Mouse (Mus musculus) hindbrain, embryonic 11.5 days (tissue): ENCODE measurements around the gene Ptma. TPM values are rescaled to one million over a fixed set of nuclear protein-coding genes. Genes with fewer than 3 reads are reported as not detected.

Source experiments
- ATAC-seq: fragments of 200-750 bp; cut with Nextera tagmentation; 2 replicates; pipeline ENCODE4 v1.8.0; 2017; ENCODE audit warnings: mild to moderate bottlenecking, moderate TSS enrichment, moderate library complexity; ENCODE audit not compliant: low FRiP score
- DNase-seq: peaks from one replicate; pipeline ENCODE4 v3.0.0-alpha.2; 2015; ENCODE audit warnings: low spot score
- H3K27ac ChIP-seq: fragments of 300-500 bp; sonication (generic); 2 replicates; pipeline ENCODE4 v1.5.1; 2014; ENCODE audit warnings: mild to moderate bottlenecking, low read depth, low read length
- H3K27me3 ChIP-seq: fragments of 300-500 bp; sonication (generic); 2 replicates; pipeline ENCODE4 v1.6.1; 2014; ENCODE audit warnings: mild to moderate bottlenecking, low read length, moderate library complexity, mixed read lengths; ENCODE audit not compliant: control insufficient read depth, insufficient read depth
- H3K36me3 ChIP-seq: fragments of 300-500 bp; sonication (generic); 2 replicates; pipeline ENCODE4 v1.6.1; 2014; ENCODE audit warnings: mild to moderate bottlenecking, low read length, moderate library complexity, mixed read lengths; ENCODE audit not compliant: control insufficient read depth, insufficient read depth
- H3K4me1 ChIP-seq: fragments of 300-500 bp; sonication (generic); replicated peaks from 2 replicates; pipeline ENCODE4 v1.6.1; 2014; ENCODE audit warnings: low read length, mixed read lengths; ENCODE audit not compliant: control insufficient read depth, insufficient read depth
- H3K4me2 ChIP-seq: fragments of 300-500 bp; sonication (generic); replicated peaks from 2 replicates; pipeline ENCODE4 v1.6.1; 2014; ENCODE audit warnings: mild to moderate bottlenecking, low read depth, low read length
- H3K4me3 ChIP-seq: fragments of 300-500 bp; sonication (generic); 2 replicates; pipeline ENCODE4 v1.5.1; 2014; ENCODE audit warnings: low read depth, low read length
- H3K9ac ChIP-seq: fragments of 300-500 bp; sonication (generic); 2 replicates; pipeline ENCODE4 v1.6.1; 2014; ENCODE audit warnings: low read depth, low read length
- H3K9me3 ChIP-seq: fragments of 300-500 bp; sonication (generic); 2 replicates; pipeline ENCODE4 v1.6.1; 2016; ENCODE audit warnings: low read length; ENCODE audit not compliant: control insufficient read depth
- WGBS: fragments of 180-500 bp; shearing (Covaris S2); extraction: QIAGEN DNeasy Blood & Tissue Kit; methylation state at CpG from one replicate; pipeline ENCODE4 v1.1.7; 2014; 5-methylcytosine and 5-hydroxymethylcytosine counted together
- polyA plus RNA-seq: library from polyadenylated mRNA; unstranded; fragments of >200 nt; fragmentation: Nextera tagmentation; extraction: Ambion mirVana; gene quantifications from 2 replicates; pipeline ENCODE4 v1.2.1, GENCODE M21; 2014

Ptma gene
- 3,351 and 3,402 TPM in 2 replicates for polyA plus RNA-seq

- Histone ChIP-seq H3K36me3 (peaks cover 12% of the 10 kb centered on the region), H3K9ac (peak within 1 kb of the TSS; percentile 100), H3K4me3 (peak within 1 kb of the TSS; percentile 100), H3K27ac (peak within 1 kb of the TSS; percentile 100), H3K9me3 (no peaks in the 10 kb centered on the region), H3K27me3 (no peaks in the 10 kb centered on the region), H3K4me2 (peak within 1 kb of the TSS; percentile 96), H3K4me1 (peaks cover 9% of the 10 kb centered on the region)
- ATAC-seq = peak; percentile 94
- DNase-seq = peak; percentile 100
- under 1% methylated on average over 44 of the region's 63 CpGs for WGBS
Measured at GRCm38 (mm10) chr1:86526116-86526788, at the start of gene Ptma. Ptma (plus strand) TSS chr1:86526726.

- Histone ChIP-seq H3K4me2 (no peak overlapping the region), H3K9ac (no peak overlapping the region), H3K36me3 (no peaks in the 10 kb centered on the region), H3K27ac (no peak overlapping the region), H3K4me3 (no peak overlapping the region), H3K9me3 (no peaks in the 10 kb centered on the region), H3K27me3 (no peaks in the 10 kb centered on the region), H3K4me1 (no peaks in the 10 kb centered on the region; the same call in 1 of the 2 replicates)
- DNase-seq (no peak), ATAC-seq (no peak)
- WGBS = 88% methylated on average over 5 of the region's 5 CpGs
Measured at GRCm38 (mm10) chr1:86477738-86478285, 48.7 kb upstream of the Ptma start.

GRCm38 (mm10) chr1:86479099-86479825 is 47.3 kb upstream of the Ptma start:
- no peak for ATAC-seq
- Histone ChIP-seq H3K4me2 (no peak overlapping the region), H3K4me1 (no peaks in the 10 kb centered on the region; the same call in 1 of the 2 replicates), H3K27me3 (no peaks in the 10 kb centered on the region), H3K27ac (no peak overlapping the region), H3K9me3 (no peaks in the 10 kb centered on the region), H3K9ac (no peak overlapping the region), H3K36me3 (no peaks in the 10 kb centered on the region), H3K4me3 (no peak overlapping the region)
- DNase-seq = no peak
- WGBS = 91% methylated on average over 8 of the region's 8 CpGs

DNA sequence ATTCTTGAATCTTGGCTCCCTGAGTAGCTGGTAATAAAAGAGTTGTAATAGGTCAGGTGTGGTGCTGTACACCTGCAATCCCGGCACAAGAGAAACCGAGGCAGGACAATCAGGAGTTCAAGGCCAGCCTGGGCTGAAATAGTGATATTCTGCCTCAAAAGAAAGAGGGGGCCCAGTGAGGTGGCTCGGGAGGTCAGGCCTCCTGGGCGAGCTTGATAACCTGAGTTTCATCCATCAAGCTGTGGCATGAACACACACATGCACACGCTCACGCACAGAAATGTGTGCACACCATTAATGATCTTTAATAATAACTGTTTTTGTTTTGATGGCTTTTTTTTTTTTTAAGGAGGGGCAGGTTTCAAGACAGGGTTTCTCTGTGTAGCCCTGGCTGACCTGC is 46.2 kb upstream of the Ptma start:
- no peak overlapping the region for H3K27ac ChIP-seq
- H3K9ac ChIP-seq = no peak overlapping the region
- no peaks in the 10 kb centered on the region for H3K27me3 ChIP-seq
- 87% methylated on average over 6 of the region's 6 CpGs for WGBS
- no peaks in the 10 kb centered on the region for H3K36me3 ChIP-seq
- ATAC-seq (no peak), DNase-seq (no peak)
- H3K4me2 ChIP-seq = no peak overlapping the region
- H3K4me1 ChIP-seq = no peaks in the 10 kb centered on the region; the same call in 1 of the 2 replicates
- H3K4me3 ChIP-seq = no peak overlapping the region
- no peaks in the 10 kb centered on the region for H3K9me3 ChIP-seq

- Histone ChIP-seq H3K4me1 (no peaks in the 10 kb centered on the region; the same call in 1 of the 2 replicates), H3K4me3 (no peak overlapping the region), H3K4me2 (no peak overlapping the region), H3K36me3 (no peaks in the 10 kb centered on the region), H3K27me3 (no peaks in the 10 kb centered on the region), H3K27ac (no peak overlapping the region), H3K9ac (no peak overlapping the region), H3K9me3 (no peaks in the 10 kb centered on the region)
- WGBS = 86% methylated on average over 8 of the region's 8 CpGs
- ATAC-seq (no peak), DNase-seq (no peak)
Measured at GRCm38 (mm10) chr1:86480735-86481447, 45.6 kb upstream of the Ptma start.

- Histone ChIP-seq H3K9ac (no peak overlapping the region), H3K4me2 (no peak overlapping the region), H3K9me3 (no peaks in the 10 kb centered on the region), H3K4me3 (no peak overlapping the region), H3K4me1 (no peaks in the 10 kb centered on the region; the same call in 1 of the 2 replicates), H3K27ac (no peak overlapping the region), H3K27me3 (no peaks in the 10 kb centered on the region), H3K36me3 (no peaks in the 10 kb centered on the region)
- no peak for ATAC-seq
- no peak for DNase-seq
- 79% methylated on average over 7 of the region's 7 CpGs for WGBS
Measured at GRCm38 (mm10) chr1:86481468-86481867, 45.1 kb upstream of the Ptma start.

GRCm38 (mm10) chr1:86482288-86482687 is 44.2 kb upstream of the Ptma start:
- no peaks in the 10 kb centered on the region for H3K36me3 ChIP-seq
- ATAC-seq (no peak), DNase-seq (no peak)
- WGBS = 90% methylated on average over 11 of the region's 11 CpGs
- H3K9me3 ChIP-seq = no peaks in the 10 kb centered on the region
- H3K4me2 ChIP-seq = no peak overlapping the region
- H3K4me1 ChIP-seq = no peaks in the 10 kb centered on the region; the same call in 1 of the 2 replicates
- H3K27me3 ChIP-seq = no peaks in the 10 kb centered on the region
- H3K27ac ChIP-seq = no peak overlapping the region
- H3K4me3 ChIP-seq = no peak overlapping the region
- no peak overlapping the region; the same call in 1 of the 2 replicates for H3K9ac ChIP-seq

DNA sequence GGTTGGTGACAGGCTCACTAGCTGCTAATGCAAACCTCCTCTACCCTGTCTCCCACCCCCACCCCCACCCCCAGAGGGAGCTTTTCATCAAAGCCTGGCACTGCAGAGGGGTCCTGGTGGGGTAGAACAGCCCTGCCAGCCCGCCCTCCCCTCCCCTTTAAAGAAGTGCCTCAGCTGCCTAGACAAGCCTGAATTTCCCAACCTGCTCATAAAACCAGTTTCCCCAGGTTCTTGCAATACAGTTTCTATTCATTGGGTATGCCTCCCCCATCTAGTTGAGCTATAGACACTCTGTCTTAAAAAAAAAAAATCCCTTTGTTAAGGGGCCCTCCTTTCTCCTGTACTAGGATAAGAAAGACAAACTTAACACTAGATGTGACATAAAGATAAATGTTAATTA is 43.8 kb upstream of the Ptma start:
- no peaks in the 10 kb centered on the region for H3K27me3 ChIP-seq
- DNase-seq (no peak), ATAC-seq (no peak)
- no peak overlapping the region for H3K4me2 ChIP-seq
- H3K36me3 ChIP-seq = no peaks in the 10 kb centered on the region
- no peaks in the 10 kb centered on the region; the same call in 1 of the 2 replicates for H3K4me1 ChIP-seq
- no peak overlapping the region for H3K4me3 ChIP-seq
- no peaks in the 10 kb centered on the region for H3K9me3 ChIP-seq
- WGBS = 36% methylated on average over 1 of the region's 1 CpGs
- no peak overlapping the region; the same call in 1 of the 2 replicates for H3K9ac ChIP-seq
- H3K27ac ChIP-seq = no peak overlapping the region
